Mouse (Mus musculus): ENCODE results near the gene Dclk2.

Dclk2 gene

DNA sequence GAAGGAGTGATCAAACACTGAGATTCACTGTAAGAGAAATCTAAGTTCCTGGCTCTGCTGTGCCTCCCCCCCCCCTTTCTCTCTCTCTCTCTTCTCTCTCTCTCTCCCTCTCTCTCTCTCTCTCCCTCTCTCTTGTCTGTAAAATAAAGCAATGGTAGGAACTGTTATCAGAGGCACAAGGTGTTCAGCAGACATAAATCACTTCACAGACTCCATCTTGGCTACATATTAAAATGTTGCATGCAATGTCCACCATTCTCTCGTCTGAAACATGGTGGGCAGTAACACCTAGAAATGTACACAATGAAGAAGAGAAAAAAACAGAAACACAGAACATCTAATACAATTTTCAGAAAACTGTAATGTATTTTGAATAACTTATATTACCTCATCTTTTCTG is 161.3 kb downstream of the Dclk2 start:
- 81% methylated on average over 1 of the region's 1 CpGs for WGBS

DNA sequence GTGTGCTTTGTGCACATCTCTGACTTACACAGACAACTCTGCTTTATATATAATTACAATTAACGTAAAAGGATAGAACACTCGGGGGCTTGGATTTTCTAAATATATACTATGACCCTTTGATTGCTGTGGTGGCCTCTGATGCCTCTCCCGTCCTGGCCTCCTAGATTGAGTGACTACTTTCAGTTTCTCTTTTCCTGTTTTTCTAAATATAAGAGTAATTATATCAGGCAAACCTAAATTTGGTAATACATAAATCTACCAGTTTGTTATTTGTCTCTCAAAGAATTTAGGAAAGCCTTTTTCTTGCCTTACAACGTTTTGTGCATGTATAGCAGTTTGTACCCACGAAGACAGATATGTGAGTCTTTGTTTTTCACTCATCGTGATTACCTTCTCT is 161.9 kb downstream of the Dclk2 start:
- WGBS = 71% methylated on average over 6 of the region's 6 CpGs

DNA sequence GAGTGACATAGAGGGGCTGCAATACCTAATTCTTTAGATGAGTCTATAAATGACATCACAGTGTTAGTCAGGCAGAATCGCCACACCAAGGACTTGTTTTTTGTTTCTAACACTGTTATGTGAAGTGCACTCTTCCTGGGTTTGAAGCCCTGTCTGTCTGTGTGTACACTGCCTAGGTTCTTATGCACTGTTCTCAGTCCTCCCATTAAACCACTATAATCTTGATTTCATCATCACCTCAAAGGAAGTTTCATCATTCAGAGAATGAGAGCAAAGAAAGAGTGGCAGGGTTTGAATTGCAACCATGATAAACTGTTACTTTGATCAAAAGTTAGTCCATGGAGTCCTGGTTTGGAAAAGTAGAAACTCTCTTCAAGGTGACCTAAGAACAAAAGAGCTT is 164.1 kb downstream of the Dclk2 start:
- 91% methylated on average over 1 of the region's 1 CpGs for WGBS

GRCm38 (mm10) chr3:86754595-86755557 is 165.8 kb downstream of the Dclk2 start:
- WGBS = 85% methylated on average over 14 of the region's 14 CpGs

DNA sequence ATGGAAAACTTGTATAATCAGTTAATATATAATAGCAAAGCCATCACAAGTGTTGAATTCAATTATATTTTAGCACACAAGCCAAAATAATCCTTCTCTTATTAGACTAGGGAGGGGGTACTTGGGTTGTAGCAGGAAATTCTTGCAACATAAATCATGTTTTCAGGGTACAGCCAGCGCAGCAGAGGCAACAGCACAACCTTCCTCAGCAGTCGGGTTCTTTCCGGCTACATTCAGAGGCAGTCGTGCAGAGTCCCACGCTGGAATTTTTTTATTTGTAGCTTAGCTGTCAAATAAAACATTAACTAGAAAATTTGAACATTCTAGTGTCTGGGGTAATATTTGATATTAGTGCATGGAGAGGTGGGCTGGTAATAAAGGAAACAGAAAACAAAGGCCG is 166.5 kb downstream of the Dclk2 start:
- 81% methylated on average over 6 of the region's 6 CpGs for WGBS

GRCm38 (mm10) chr3:86750652-86751051 is 170.0 kb downstream of the Dclk2 start:
- 58% methylated on average over 7 of the region's 7 CpGs for WGBS

DNA sequence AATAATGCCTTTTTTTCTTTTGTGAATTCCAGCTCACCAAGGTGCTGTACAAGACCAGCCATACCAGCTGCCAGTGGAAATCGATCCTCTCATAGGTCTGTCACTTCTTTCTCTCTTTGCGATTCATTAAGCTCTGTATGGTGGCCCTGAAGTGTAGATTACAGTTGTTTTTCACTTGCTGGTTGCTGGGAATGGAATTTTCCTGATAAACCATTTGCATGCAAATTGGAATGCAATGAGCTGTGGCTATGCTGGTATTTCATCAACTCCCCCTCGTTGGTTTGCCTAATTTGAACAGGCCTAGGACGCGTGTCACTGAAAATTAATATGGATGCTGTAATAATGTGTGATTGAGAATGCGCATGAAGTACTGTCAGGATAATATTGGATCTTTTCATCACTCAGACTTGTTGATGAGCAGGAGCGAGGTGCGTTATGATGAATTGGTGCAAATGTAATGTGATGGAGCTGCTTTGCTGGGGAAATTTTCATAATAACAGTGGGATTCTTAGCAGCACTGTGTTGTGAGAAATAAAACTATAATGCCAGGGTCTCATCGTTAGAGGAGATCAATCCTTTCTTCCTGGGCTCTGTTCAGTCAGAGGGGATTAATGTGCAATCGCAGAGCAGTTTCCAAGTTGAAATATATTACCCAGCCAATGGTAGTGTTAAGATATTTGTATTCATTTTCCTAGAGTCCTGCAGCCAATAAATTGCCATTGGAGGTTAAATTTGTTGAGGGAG is 174.7 kb downstream of the Dclk2 start:
- 76% methylated on average over 10 of the region's 10 CpGs for WGBS

- 82% methylated on average over 4 of the region's 4 CpGs for WGBS
Observed at GRCm38 (mm10) chr3:86745348-86745747, 175.3 kb downstream of the Dclk2 start.

- WGBS = 86% methylated on average over 4 of the region's 4 CpGs
Observed at GRCm38 (mm10) chr3:86739745-86740144, 180.9 kb downstream of the Dclk2 start.

DNA sequence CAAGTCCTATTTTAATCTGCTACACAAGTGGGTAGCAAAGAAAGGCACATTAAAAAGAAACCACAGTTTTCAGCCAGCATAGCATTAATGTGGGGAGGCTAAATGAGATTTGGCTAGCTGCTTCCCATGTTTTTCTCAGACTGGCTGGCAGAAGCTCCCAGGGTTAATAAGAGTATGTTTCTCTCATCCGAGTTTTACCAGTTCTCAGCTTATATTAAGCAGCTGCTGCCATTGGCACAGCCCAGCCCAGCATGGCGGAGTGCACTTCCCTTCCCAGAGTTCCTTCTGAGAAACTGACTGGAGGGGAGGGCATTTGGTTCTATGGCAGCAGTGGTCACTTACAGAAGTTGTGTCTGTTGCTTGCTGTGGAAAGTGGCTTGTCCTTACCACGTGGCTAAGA is 181.8 kb downstream of the Dclk2 start:
- WGBS = 68% methylated on average over 3 of the region's 3 CpGs
